Mouse (Mus musculus) cerebellum, adult 2 months (tissue): ENCODE measurements at regions not wholly inside any gene's neighbourhood (a gene's known extent, or its start where the extent isn't known, plus 50 kb on each side); places are given as distances from the start of the nearest gene placed in this dataset.

Experiments
- DNase-seq, 2 experiments: peaks; one replicate each; pipeline ENCODE4 v3.0.0; 2021
- H3K27ac ChIP-seq: fragments of 200-500 bp; 2 replicates; pipeline ENCODE4 v1.5.1; 2012; ENCODE audit warnings: low read length, control low read depth, inconsistent platforms; ENCODE audit not compliant: insufficient read depth
- H3K27me3 ChIP-seq: fragments of 200-500 bp; 2 replicates; pipeline ENCODE4 v1.6.1; 2012; ENCODE audit warnings: inconsistent platforms, mild to moderate bottlenecking, low read length, moderate library complexity; ENCODE audit not compliant: control insufficient read depth, insufficient read depth
- H3K4me1 ChIP-seq: fragments of 200-500 bp; 2 replicates; pipeline ENCODE4 v1.6.1; 2011; ENCODE audit warnings: low read length; ENCODE audit not compliant: control insufficient read depth, insufficient read depth
- H3K4me3 ChIP-seq: fragments of 200-500 bp; replicated peaks from 2 replicates; pipeline ENCODE3; 2011; ENCODE audit warnings: mild to moderate bottlenecking, low read depth, low read length, control low read depth; ENCODE audit not compliant: insufficient read depth
- CTCF ChIP-seq: fragments of 200-500 bp; IDR thresholded peaks from 2 replicates; pipeline ENCODE4 v1.5.1; 2011; ENCODE audit warnings: low read depth, mild to moderate bottlenecking, control low read depth, low read length, moderate library complexity, borderline replicate concordance; ENCODE audit not compliant: insufficient read depth
- POLR2A ChIP-seq: fragments of 200-500 bp; IDR thresholded peaks from 2 replicates; pipeline ENCODE4 v1.6.1; 2011; ENCODE audit warnings: low read length, control low read depth, borderline replicate concordance; ENCODE audit not compliant: insufficient read depth
- WGBS: fragments of 180-500 bp; shearing (Covaris S2); methylation state at CpG from one replicate; pipeline ENCODE4 v1.1.7; 2018; 5-methylcytosine and 5-hydroxymethylcytosine counted together

DNA sequence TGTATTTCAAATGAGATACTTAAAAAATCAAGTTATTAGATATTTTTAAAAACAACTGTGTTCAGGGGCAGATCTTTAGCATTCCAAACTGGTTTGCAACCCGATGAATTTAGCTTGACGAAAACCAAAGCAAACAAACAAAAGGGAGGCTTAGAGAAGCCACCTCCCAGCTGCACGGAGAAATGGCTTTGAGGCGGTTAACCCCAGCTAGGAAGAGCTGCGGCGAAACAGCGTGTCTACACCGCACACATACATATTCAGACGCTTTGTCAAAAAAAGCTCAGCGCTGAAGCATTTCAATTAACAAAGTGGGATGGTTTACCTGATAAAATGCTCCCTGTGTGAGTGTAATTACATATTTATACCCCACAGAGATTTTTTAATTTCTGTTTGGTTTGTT, 123.0 kb upstream of the Ap5m1 start:
- H3K27ac ChIP-seq, result no peak overlapping the region

DNA sequence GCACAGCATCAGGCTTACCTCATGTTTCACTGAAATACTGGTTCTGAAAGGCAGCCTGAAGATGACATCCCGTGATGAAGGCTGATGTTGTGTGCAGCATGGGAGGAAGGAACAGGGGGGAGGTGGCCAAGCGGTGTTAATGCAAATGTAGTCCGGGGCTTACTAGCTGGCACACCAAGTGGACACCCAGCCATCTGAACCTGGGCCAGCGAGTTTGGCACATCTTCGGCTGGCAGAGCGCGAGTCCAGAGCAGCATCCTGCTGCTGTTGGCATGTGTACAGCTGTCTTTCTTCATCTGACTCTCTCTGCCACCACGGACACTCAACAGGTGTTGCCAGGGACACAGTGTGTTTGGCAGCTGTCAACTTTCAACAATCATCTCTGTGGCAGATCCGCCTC, 135.0 kb upstream of the Ap5m1 start:
- H3K27me3 ChIP-seq, result no peaks in the 10 kb centered on the region
- no peak overlapping the region for H3K4me3 ChIP-seq
- peak; percentile 45 to 54 for DNase-seq
- H3K27ac ChIP-seq, result no peak overlapping the region
- WGBS, result 4% methylated on average over 9 of the region's 9 CpGs
- H3K4me1 ChIP-seq, result peaks cover 6% of the 10 kb centered on the region
- TF ChIP-seq CTCF, result no peak
- TF ChIP-seq POLR2A, result no peak

More for the DNA sequence above, 123.0 kb upstream of the Ap5m1 start:
- DNase-seq, result no peak
- Histone ChIP-seq H3K4me1 (no peaks in the 10 kb centered on the region), H3K4me3 (no peak overlapping the region), H3K27me3 (no peaks in the 10 kb centered on the region)
- WGBS, result 68% methylated on average over 10 of the region's 10 CpGs
- TF ChIP-seq CTCF (no peak), POLR2A (no peak)

DNA sequence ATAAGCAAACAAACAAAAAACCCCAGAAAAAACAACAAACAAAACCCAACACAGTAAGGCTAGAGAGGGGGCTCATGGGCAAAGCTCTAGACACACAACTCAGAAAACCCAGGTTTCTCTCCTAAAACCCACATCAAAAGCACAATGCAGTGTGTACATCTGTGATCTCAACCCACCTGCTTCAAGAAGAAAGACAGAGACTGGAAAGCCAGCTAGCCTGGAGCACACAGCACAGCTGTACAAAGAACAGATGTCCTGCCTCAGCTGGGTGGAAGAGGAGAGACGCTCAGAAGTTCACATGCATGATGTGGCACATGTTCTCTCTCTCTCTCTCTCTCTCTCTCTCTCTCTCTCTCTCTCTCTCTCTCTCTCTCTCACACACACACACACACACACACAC, 140.0 kb upstream of the Ap5m1 start:
- Histone ChIP-seq H3K4me1 (peaks cover 3% of the 10 kb centered on the region), H3K27me3 (no peaks in the 10 kb centered on the region), H3K4me3 (no peak overlapping the region), H3K27ac (no peak overlapping the region)
- WGBS, result 38% methylated on average over 1 of the region's 1 CpGs
- TF ChIP-seq CTCF, result no peak
- TF ChIP-seq POLR2A, result no peak
- DNase-seq, result no peak

DNA sequence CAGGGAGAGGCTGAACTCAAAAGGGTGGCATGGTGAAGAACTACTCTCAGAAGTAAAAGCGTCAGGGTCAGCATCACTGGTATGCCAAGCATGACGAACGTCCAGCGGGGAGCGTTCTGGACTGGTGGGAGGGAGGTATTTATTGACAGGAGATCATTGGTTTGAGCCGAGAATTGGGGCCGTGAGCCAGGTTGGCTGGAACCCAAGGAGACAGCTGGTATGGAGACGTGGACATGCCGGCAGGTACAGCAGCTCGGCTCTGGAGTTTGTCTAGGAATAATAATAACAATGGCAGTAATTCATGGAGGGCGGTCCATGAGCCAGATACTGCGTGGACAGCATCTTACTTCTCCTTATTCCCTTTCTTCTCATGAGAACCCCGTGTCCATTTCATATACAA, 156.5 kb upstream of the Ap5m1 start:
- no peak overlapping the region for H3K4me3 ChIP-seq
- no peak for TF ChIP-seq CTCF
- no peak for TF ChIP-seq POLR2A
- no peaks in the 10 kb centered on the region for H3K27me3 ChIP-seq
- H3K4me1 ChIP-seq, result peaks cover 23% of the 10 kb centered on the region
- 12% methylated on average over 13 of the region's 13 CpGs for whole genome bisulfite sequencing
- H3K27ac ChIP-seq, result no peak overlapping the region
- peak; percentile 82 to 83 for DNase-seq

DNA sequence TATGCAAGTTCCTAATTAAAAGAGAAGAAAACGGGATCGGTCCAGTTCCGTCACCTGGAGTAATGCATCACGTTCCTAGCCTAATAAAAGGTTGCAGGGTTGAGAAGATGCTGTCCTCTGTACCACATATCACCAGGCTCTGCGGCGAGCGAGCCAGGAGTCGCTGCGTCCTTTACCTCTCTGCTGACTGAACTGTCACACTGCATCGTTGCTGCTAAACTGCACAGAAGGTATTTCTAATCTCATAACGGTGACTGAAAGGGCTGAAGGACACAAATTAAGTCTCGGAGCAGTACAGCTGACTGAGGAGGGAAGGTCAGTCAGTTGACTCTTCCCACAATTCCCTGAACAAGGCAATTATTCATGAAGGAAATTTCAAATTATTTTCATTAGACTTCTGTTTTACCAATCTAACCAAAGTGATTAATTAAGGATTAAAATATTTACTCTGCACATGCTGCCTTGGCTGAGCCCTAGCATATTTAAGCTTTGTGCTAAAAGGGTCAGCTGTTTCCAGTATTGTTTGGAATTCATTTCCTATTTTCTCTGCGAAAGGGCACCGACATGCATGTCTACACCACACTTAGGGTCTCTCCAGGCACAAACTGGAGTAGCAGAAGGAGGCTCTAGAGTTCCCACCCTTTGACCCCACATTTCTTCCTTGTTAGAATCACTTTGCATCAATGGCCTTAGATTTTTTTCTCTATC, 157.8 kb upstream of the Ap5m1 start:
- TF ChIP-seq POLR2A (peak; percentile 33; the same call in 1 of the 2 replicates), CTCF (no peak)
- H3K4me1 ChIP-seq, result peaks cover 23% of the 10 kb centered on the region
- WGBS, result 13% methylated on average over 14 of the region's 14 CpGs
- peak; percentile 75 to 83 for DNase-seq
- H3K27me3 ChIP-seq, result no peaks in the 10 kb centered on the region
- peak overlapping the region; percentile 58 for H3K27ac ChIP-seq
- H3K4me3 ChIP-seq, result peak overlapping the region; percentile 11

DNA sequence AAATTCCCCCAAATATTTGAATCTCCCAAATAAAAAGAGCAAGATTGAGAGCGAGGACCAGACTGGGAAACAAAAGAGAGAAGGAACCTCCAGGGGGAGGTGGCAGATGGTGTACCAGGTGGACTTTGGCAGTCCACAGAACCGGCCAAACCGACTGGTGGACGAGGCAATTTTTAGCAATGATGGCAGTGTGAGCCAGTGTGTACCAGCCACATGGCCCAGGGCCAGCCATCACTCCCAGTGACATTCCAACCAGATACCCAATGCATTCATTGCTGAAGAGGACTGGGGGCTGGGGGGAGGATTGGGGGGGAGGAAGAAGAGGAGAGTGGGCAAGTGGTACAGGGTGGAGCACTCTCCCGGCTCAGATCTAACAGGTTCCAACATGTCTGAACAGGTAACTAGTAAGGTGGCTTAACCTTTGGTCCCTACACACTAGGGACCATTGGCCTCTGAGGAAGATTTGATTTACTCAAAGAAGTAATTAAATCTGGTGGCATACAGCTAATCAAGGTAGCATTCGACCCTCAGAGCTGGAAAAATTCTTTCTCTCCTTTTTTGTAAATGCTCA, 158.4 kb upstream of the Ap5m1 start:
- WGBS, result 7% methylated on average over 6 of the region's 6 CpGs
- no peaks in the 10 kb centered on the region for H3K27me3 ChIP-seq
- peak overlapping the region; percentile 11 for H3K4me3 ChIP-seq
- peaks cover 23% of the 10 kb centered on the region for H3K4me1 ChIP-seq
- H3K27ac ChIP-seq, result peak overlapping the region; percentile 61; the same call in 1 of the 2 replicates
- peak; percentile 95 to 99 for DNase-seq
- TF ChIP-seq CTCF (peak; percentile 35; the same call in 1 of the 2 replicates), POLR2A (no peak)

DNA sequence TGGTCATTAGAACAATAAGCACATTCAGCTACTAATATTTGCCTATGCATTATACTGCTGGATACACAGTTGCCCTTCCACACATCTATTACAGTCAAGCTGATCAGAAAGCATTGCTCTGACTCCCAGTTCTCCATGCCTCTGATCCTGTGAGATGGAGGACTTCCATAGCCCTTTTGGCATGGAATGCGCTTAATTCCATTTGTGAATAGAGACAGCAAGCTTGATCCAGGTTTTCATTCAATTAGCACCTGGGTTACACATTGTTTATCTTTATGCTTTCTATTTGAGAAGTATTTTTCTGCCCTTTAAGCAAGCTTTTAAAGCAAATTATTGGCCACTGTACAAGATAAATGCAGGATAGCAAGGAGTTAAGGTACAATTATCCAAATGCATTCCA, 158.9 kb upstream of the Ap5m1 start:
- DNase-seq, result peak in 1 of 2 experiments; percentile 72
- no peaks in the 10 kb centered on the region for H3K27me3 ChIP-seq
- H3K4me1 ChIP-seq, result peaks cover 23% of the 10 kb centered on the region
- H3K27ac ChIP-seq, result peak overlapping the region; percentile 61; the same call in 1 of the 2 replicates
- WGBS, result 15% methylated on average over 1 of the region's 1 CpGs
- H3K4me3 ChIP-seq, result no peak overlapping the region
- TF ChIP-seq CTCF (no peak), POLR2A (no peak)

DNA sequence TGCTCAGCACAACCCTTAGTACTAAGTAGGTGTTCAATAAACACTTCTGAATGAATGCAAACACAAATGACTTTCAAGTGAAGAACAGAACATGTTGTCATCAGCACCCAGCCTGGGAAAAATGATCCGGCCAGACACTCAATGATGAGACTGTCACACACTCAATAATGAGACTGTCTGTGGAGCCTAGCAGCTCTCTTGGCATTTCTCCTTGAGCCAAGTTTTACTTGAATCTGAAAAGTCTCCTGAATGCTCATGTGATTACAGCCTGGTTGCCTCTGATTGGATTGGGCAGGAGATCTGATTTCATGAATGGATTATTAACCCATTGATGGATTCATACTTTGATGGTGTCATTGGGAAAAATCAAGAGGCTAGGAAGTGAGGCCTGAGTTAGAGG, 161.3 kb upstream of the Ap5m1 start:
- H3K4me1 ChIP-seq, result peaks cover 23% of the 10 kb centered on the region
- no peak overlapping the region for H3K4me3 ChIP-seq
- DNase-seq, result no peak
- H3K27me3 ChIP-seq, result no peaks in the 10 kb centered on the region
- 74% methylated on average over 1 of the region's 1 CpGs for WGBS
- TF ChIP-seq POLR2A (no peak), CTCF (no peak)
- no peak overlapping the region for H3K27ac ChIP-seq
